Mouse (Mus musculus) bone marrow, adult 2 months (tissue): Measurements from ENCODE around the gene Rgsl1. TPM values are rescaled to one million over a fixed set of nuclear protein-coding genes. Genes with fewer than 3 reads are reported as not detected.

Experiments
- H3K27ac ChIP-seq: fragments of 200-500 bp; 2 replicates; pipeline ENCODE4 v1.5.1; 2012; ENCODE audit warnings: low read depth, mild to moderate bottlenecking, control low read depth, inconsistent platforms, low read length; ENCODE audit not compliant: control insufficient read depth, poor library complexity, insufficient read depth
- H3K4me1 ChIP-seq: fragments of 200-500 bp; 2 replicates; pipeline ENCODE4 v1.6.1; 2011; ENCODE audit warnings: low read length; ENCODE audit not compliant: control insufficient read depth, insufficient read depth
- H3K4me3 ChIP-seq: fragments of 200-500 bp; replicated peaks from 2 replicates; pipeline ENCODE3; 2011; ENCODE audit warnings: mild to moderate bottlenecking, low read depth, low read length, control low read depth; ENCODE audit not compliant: control insufficient read depth
- CTCF ChIP-seq: fragments of 200-500 bp; IDR thresholded peaks from 2 replicates; pipeline ENCODE4 v1.5.1; 2011; ENCODE audit warnings: low read length, control low read depth; ENCODE audit not compliant: control insufficient read depth, insufficient read depth
- POLR2A ChIP-seq: fragments of 200-500 bp; IDR thresholded peaks from 2 replicates; pipeline ENCODE4 v1.6.1; 2011; ENCODE audit warnings: low read depth, mild to moderate bottlenecking, control low read depth, low read length, borderline replicate concordance; ENCODE audit not compliant: control insufficient read depth
- WGBS: fragments of 180-500 bp; shearing (Covaris S2); methylation state at CpG from one replicate; pipeline ENCODE4 v1.1.7; 2018; 5-methylcytosine and 5-hydroxymethylcytosine counted together
- polyA plus RNA-seq: library from polyadenylated mRNA; stranded (reverse); fragments of >200 nt; gene quantifications from 2 replicates; pipeline ENCODE4 v1.2.4, GENCODE M21; 2011; ENCODE audit warnings: low replicate concordance; ENCODE audit not compliant: missing spikeins, insufficient read depth, insufficient read length

Gene Rgsl1
- polyA plus RNA-seq, 1 experiment: not detected

DNA sequence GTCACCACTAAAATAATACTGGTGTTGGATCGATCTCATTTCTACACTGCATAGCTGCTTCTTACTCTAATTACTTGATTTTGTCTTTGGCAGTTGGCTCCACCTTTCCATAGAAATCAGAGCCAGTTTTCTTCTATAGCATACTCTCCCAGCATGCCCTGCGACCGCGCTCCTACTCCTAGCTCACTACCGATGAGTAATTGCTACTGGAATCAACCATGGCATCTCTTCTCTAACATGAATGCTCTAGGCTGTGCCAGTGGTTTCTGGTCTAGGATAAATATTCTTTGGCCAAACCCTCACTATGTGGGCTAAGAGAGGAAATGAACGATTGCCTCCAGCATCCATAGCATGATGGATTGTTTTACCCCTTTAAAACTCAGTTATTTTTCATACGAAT, 2.5 kb upstream of the Rgsl1 start:
- WGBS: 73% methylated on average over 7 of the region's 7 CpGs
- Histone ChIP-seq H3K4me1 (no peaks in the 10 kb centered on the region; the same call in 1 of the 2 replicates), H3K4me3 (no peak overlapping the region), H3K27ac (no peak overlapping the region)
- TF ChIP-seq CTCF (no peak), POLR2A (no peak)

DNA sequence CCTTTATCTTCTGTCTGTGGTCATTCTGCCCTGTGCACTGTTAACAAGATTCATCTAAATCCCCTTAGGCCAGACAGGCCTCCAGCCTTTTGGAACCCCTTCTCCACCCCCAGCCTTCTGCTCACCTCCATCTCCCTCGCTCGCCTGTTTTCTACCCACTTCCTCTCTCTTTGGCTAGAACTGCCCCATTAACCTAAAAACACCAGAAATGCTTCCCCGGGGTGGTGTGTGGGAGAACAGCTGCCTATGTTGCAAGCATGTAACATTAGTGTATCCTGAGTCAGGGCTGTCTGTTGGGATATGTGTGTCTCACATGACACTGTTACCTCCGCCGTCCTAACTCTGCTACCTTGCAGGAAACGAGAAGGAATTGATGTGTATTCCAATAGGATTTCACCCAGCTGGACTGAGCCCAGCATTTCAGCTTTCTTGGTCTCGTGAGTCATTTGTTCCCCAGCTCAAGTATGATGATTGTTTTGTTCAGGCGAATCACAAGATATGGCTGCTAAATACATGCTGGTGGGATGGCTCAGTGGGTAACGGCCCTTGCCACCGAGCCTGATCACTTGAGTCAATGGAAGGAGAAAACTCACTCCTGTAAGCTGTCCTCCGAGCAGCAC, 1.7 kb downstream of the Rgsl1 start:
- H3K27ac ChIP-seq: no peak overlapping the region
- H3K4me3 ChIP-seq: no peak overlapping the region
- H3K4me1 ChIP-seq: no peaks in the 10 kb centered on the region; the same call in 1 of the 2 replicates
- TF ChIP-seq CTCF (no peak), POLR2A (no peak)
- WGBS: 47% methylated on average over 11 of the region's 11 CpGs

DNA sequence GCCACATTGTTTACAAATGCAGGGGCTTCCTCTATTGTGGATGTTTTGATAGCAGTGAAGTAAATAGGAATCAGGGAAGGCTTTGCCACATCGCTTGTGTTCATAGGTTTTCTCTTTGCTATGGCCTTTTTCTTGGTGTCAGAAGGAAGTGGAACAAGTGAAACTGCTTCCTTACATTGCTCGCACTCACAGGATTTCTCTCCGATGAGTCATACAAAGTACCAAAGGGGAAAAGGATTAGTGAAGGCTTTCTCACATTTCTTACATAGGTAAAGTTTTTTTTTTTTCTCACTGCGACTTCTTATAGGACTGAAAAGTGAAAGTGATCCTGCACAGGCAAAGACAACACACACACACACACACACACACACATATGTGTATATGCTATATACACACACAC, 7.9 kb downstream of the Rgsl1 start:
- no peak overlapping the region for H3K4me3 ChIP-seq
- 18% methylated on average over 4 of the region's 4 CpGs for WGBS
- H3K4me1 ChIP-seq: no peaks in the 10 kb centered on the region
- H3K27ac ChIP-seq: no peak overlapping the region
- TF ChIP-seq CTCF: no peak
- TF ChIP-seq POLR2A: no peak

GRCm38 (mm10) chr1:153830746-153831145, 13.2 kb downstream of the Rgsl1 start:
- H3K4me3 ChIP-seq: no peak overlapping the region
- H3K27ac ChIP-seq: no peak overlapping the region
- H3K4me1 ChIP-seq: no peaks in the 10 kb centered on the region
- TF ChIP-seq CTCF (no peak), POLR2A (no peak)
- WGBS: 67% methylated on average over 4 of the region's 4 CpGs

GRCm38 (mm10) chr1:153820216-153820615, 23.7 kb downstream of the Rgsl1 start:
- TF ChIP-seq CTCF (no peak), POLR2A (no peak)
- Histone ChIP-seq H3K27ac (no peak overlapping the region), H3K4me3 (no peak overlapping the region), H3K4me1 (no peaks in the 10 kb centered on the region)
- WGBS: 72% methylated on average over 3 of the region's 3 CpGs

GRCm38 (mm10) chr1:153814278-153814677, 29.7 kb downstream of the Rgsl1 start:
- Histone ChIP-seq H3K4me1 (no peaks in the 10 kb centered on the region), H3K27ac (no peak overlapping the region), H3K4me3 (no peak overlapping the region)
- TF ChIP-seq POLR2A (no peak), CTCF (no peak)
- WGBS: 49% methylated on average over 2 of the region's 2 CpGs

DNA sequence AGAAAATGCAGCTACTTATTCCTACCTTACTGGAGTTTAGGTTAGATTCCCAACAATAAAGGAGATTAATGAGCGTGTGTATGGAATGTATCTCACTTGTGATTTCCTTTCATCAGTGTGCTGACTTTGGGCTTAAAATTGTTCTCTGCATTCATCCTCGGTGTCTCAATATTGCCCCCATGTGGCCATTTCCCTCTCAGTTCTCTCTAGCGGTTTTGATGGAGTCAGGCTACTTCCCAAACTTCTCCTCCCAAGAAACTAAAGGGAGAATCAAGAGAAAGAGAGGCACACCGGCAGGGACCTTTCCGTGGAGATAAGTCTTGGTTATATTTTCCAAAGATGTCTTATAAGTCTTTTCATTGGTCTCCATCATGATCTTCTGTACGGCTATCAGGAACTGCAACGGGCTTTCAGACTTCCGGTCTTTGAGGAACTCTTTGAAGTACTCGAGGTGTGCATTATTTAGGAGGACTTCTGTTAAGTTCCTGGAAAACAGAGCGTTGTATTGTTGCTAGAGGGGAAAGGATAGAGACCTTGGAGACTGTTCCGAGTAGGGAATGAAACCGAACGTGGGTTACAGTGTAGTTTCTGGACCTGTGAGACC, 36.5 kb downstream of the Rgsl1 start:
- TF ChIP-seq POLR2A (no peak), CTCF (no peak)
- Histone ChIP-seq H3K4me1 (peaks cover 2% of the 10 kb centered on the region; the same call in 1 of the 2 replicates), H3K4me3 (no peak overlapping the region), H3K27ac (no peak overlapping the region)
- WGBS: 12% methylated on average over 13 of the region's 13 CpGs

DNA sequence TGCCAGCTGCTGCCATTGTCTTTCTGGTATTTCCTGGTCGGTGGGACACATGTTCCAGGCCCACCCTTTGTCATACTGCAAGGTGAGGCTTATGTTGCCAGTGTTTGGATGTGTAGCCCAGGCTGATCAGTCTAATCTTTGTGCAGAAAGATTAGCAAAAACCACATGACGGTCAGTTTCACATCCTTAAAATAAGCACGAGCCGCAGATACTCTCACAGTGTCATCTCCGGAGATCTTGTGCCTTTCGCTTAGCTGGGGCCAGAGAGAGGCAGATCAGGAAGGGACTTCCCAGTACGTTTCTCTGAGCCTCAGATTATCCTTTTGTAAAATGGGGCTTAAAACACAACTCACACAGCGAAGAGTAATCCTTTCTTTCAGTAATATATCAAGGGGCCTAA, 40.4 kb downstream of the Rgsl1 start:
- Histone ChIP-seq H3K27ac (no peak overlapping the region), H3K4me1 (peaks cover 2% of the 10 kb centered on the region; the same call in 1 of the 2 replicates), H3K4me3 (no peak overlapping the region)
- WGBS: 31% methylated on average over 8 of the region's 8 CpGs
- TF ChIP-seq POLR2A (no peak), CTCF (no peak)
